Mouse (Mus musculus): ENCODE measurements around the gene Tbc1d14. TPM values are rescaled to one million over a fixed set of nuclear protein-coding genes. Genes with fewer than 3 reads are reported as not detected.

Tbc1d14 gene
- polyA plus RNA-seq, 1 experiment from 2014 or later = 9.3 TPM

GRCm38 (mm10) chr5:36574147-36574870 is 18.8 kb downstream of the Tbc1d14 start:
- Histone ChIP-seq H3K27ac (ENCODE audit: low read length) (peak overlapping the region; percentile 3; the same call in 1 of the 2 replicates), H3K4me1 (ENCODE audit: control insufficient read depth, low read depth, low read length) (peaks cover 32% of the 10 kb centered on the region), H3K27me3 (ENCODE audit: control insufficient read depth, insufficient read depth, low read depth, low read length) (no peaks in the 10 kb centered on the region), H3K4me3 (ENCODE audit: low read depth, low read length) (no peak overlapping the region), H3K36me3 (ENCODE audit: control insufficient read depth, insufficient read depth) (peaks cover 3% of the 10 kb centered on the region; the same call in 1 of the 2 replicates), H3K9me3 (replicated peaks; ENCODE audit: control insufficient read depth, low read length) (no peaks in the 10 kb centered on the region), H3K4me2 (ENCODE audit: low read depth, low read length) (no peak overlapping the region), H3K9ac (ENCODE audit: low read depth, low read length) (no peak overlapping the region)
- WGBS (ENCODE audit: insufficient replicate concordance) = 46% methylated on average over 8 of the region's 8 CpGs
- peak; percentile 31; the same call in 1 of the 2 replicates for ATAC-seq (ENCODE audit: low read depth)

GRCm38 (mm10) chr5:36573354-36573753 is 19.7 kb downstream of the Tbc1d14 start:
- WGBS (ENCODE audit: insufficient replicate concordance) = 26% methylated on average over 3 of the region's 3 CpGs

GRCm38 (mm10) chr5:36571371-36571770 is 21.7 kb downstream of the Tbc1d14 start:
- H3K9me3 ChIP-seq (replicated peaks; ENCODE audit: control insufficient read depth, low read length) = no peaks in the 10 kb centered on the region
- H3K27ac ChIP-seq (ENCODE audit: low read length) = no peak overlapping the region
- ATAC-seq (ENCODE audit: low read depth) = no peak
- no peak overlapping the region for H3K9ac ChIP-seq (ENCODE audit: low read depth, low read length)
- H3K4me2 ChIP-seq (ENCODE audit: low read depth, low read length) = no peak overlapping the region
- peaks cover 3% of the 10 kb centered on the region; the same call in 1 of the 2 replicates for H3K36me3 ChIP-seq (ENCODE audit: control insufficient read depth, insufficient read depth)
- H3K4me3 ChIP-seq (ENCODE audit: low read depth, low read length) = no peak overlapping the region
- WGBS (ENCODE audit: insufficient replicate concordance) = 85% methylated on average over 16 of the region's 16 CpGs
- no peaks in the 10 kb centered on the region for H3K27me3 ChIP-seq (ENCODE audit: control insufficient read depth, insufficient read depth, low read depth, low read length)
- H3K4me1 ChIP-seq (ENCODE audit: control insufficient read depth, low read depth, low read length) = peaks cover 39% of the 10 kb centered on the region

More at GRCm38 (mm10) chr5:36573354-36573753, 19.7 kb downstream of the Tbc1d14 start:
- Histone ChIP-seq H3K27ac (ENCODE audit: low read length) (peak overlapping the region; percentile 63; the same call in 1 of the 2 replicates), H3K4me2 (ENCODE audit: low read depth, low read length) (peak overlapping the region; percentile 39; the same call in 1 of the 2 replicates), H3K9me3 (replicated peaks; ENCODE audit: control insufficient read depth, low read length) (no peaks in the 10 kb centered on the region), H3K4me1 (ENCODE audit: control insufficient read depth, low read depth, low read length) (peaks cover 32% of the 10 kb centered on the region), H3K9ac (ENCODE audit: low read depth, low read length) (peak overlapping the region; percentile 26; the same call in 1 of the 2 replicates), H3K36me3 (ENCODE audit: control insufficient read depth, insufficient read depth) (peaks cover 3% of the 10 kb centered on the region; the same call in 1 of the 2 replicates), H3K4me3 (ENCODE audit: low read depth, low read length) (no peak overlapping the region), H3K27me3 (ENCODE audit: control insufficient read depth, insufficient read depth, low read depth, low read length) (no peaks in the 10 kb centered on the region)
- ATAC-seq (ENCODE audit: low read depth) = peak; percentile 74

GRCm38 (mm10) chr5:36570546-36571245 is 22.4 kb downstream of the Tbc1d14 start:
- Histone ChIP-seq H3K4me2 (ENCODE audit: low read depth, low read length) (no peak overlapping the region), H3K27me3 (ENCODE audit: control insufficient read depth, insufficient read depth, low read depth, low read length) (no peaks in the 10 kb centered on the region), H3K9me3 (replicated peaks; ENCODE audit: control insufficient read depth, low read length) (no peaks in the 10 kb centered on the region), H3K36me3 (ENCODE audit: control insufficient read depth, insufficient read depth) (peaks cover 3% of the 10 kb centered on the region; the same call in 1 of the 2 replicates), H3K4me1 (ENCODE audit: control insufficient read depth, low read depth, low read length) (peaks cover 39% of the 10 kb centered on the region), H3K4me3 (ENCODE audit: low read depth, low read length) (no peak overlapping the region), H3K27ac (ENCODE audit: low read length) (no peak overlapping the region), H3K9ac (ENCODE audit: low read depth, low read length) (no peak overlapping the region)
- 71% methylated on average over 4 of the region's 4 CpGs for WGBS (ENCODE audit: insufficient replicate concordance)
- ATAC-seq (ENCODE audit: low read depth) = no peak

- H3K27ac ChIP-seq (ENCODE audit: low read length) = no peak overlapping the region
- H3K4me1 ChIP-seq (ENCODE audit: control insufficient read depth, low read depth, low read length) = peaks cover 36% of the 10 kb centered on the region
Measured at GRCm38 (mm10) chr5:36570098-36570497, 23.0 kb downstream of the Tbc1d14 start.

GRCm38 (mm10) chr5:36568118-36568517 is 25.0 kb downstream of the Tbc1d14 start:
- peaks cover 3% of the 10 kb centered on the region; the same call in 1 of the 2 replicates for H3K36me3 ChIP-seq (ENCODE audit: control insufficient read depth, insufficient read depth)
- peaks cover 28% of the 10 kb centered on the region for H3K4me1 ChIP-seq (ENCODE audit: control insufficient read depth, low read depth, low read length)
- WGBS (ENCODE audit: insufficient replicate concordance) = 74% methylated on average over 4 of the region's 4 CpGs
- H3K9ac ChIP-seq (ENCODE audit: low read depth, low read length) = no peak overlapping the region
- H3K9me3 ChIP-seq (replicated peaks; ENCODE audit: control insufficient read depth, low read length) = no peaks in the 10 kb centered on the region
- peak overlapping the region; percentile 61 for H3K27ac ChIP-seq (ENCODE audit: low read length)
- no peaks in the 10 kb centered on the region for H3K27me3 ChIP-seq (ENCODE audit: control insufficient read depth, insufficient read depth, low read depth, low read length)
- H3K4me3 ChIP-seq (ENCODE audit: low read depth, low read length) = no peak overlapping the region
- peak; percentile 86 for ATAC-seq (ENCODE audit: low read depth)
- peak overlapping the region; percentile 15; the same call in 1 of the 2 replicates for H3K4me2 ChIP-seq (ENCODE audit: low read depth, low read length)

More at GRCm38 (mm10) chr5:36570098-36570497, 23.0 kb downstream of the Tbc1d14 start:
- Histone ChIP-seq H3K4me3 (ENCODE audit: low read depth, low read length) (no peak overlapping the region), H3K36me3 (ENCODE audit: control insufficient read depth, insufficient read depth) (peaks cover 3% of the 10 kb centered on the region; the same call in 1 of the 2 replicates), H3K27me3 (ENCODE audit: control insufficient read depth, insufficient read depth, low read depth, low read length) (no peaks in the 10 kb centered on the region), H3K9me3 (replicated peaks; ENCODE audit: control insufficient read depth, low read length) (no peaks in the 10 kb centered on the region), H3K4me2 (ENCODE audit: low read depth, low read length) (no peak overlapping the region), H3K9ac (ENCODE audit: low read depth, low read length) (no peak overlapping the region)
- WGBS (ENCODE audit: insufficient replicate concordance) = 79% methylated on average over 7 of the region's 7 CpGs
- no peak for ATAC-seq (ENCODE audit: low read depth)

GRCm38 (mm10) chr5:36567627-36568026 is 25.4 kb downstream of the Tbc1d14 start:
- peaks cover 3% of the 10 kb centered on the region; the same call in 1 of the 2 replicates for H3K36me3 ChIP-seq (ENCODE audit: control insufficient read depth, insufficient read depth)
- H3K4me3 ChIP-seq (ENCODE audit: low read depth, low read length) = no peak overlapping the region
- WGBS (ENCODE audit: insufficient replicate concordance) = 55% methylated on average over 2 of the region's 2 CpGs
- H3K27me3 ChIP-seq (ENCODE audit: control insufficient read depth, insufficient read depth, low read depth, low read length) = no peaks in the 10 kb centered on the region
- H3K9ac ChIP-seq (ENCODE audit: low read depth, low read length) = no peak overlapping the region
- ATAC-seq (ENCODE audit: low read depth) = 0 out of 2 replicates have a peak, but pooled peaks have one; percentile 7
- H3K27ac ChIP-seq (ENCODE audit: low read length) = 0 out of 2 replicates have a peak overlapping the region, but pooled peaks have one; percentile 31
- H3K4me2 ChIP-seq (ENCODE audit: low read depth, low read length) = no peak overlapping the region
- no peaks in the 10 kb centered on the region for H3K9me3 ChIP-seq (replicated peaks; ENCODE audit: control insufficient read depth, low read length)
- peaks cover 27% of the 10 kb centered on the region for H3K4me1 ChIP-seq (ENCODE audit: control insufficient read depth, low read depth, low read length)

GRCm38 (mm10) chr5:36564530-36564929 is 28.5 kb downstream of the Tbc1d14 start:
- Histone ChIP-seq H3K27ac (ENCODE audit: low read length) (no peak overlapping the region), H3K4me1 (ENCODE audit: control insufficient read depth, low read depth, low read length) (peaks cover 37% of the 10 kb centered on the region), H3K36me3 (ENCODE audit: control insufficient read depth, insufficient read depth) (no peaks in the 10 kb centered on the region), H3K4me2 (ENCODE audit: low read depth, low read length) (no peak overlapping the region), H3K4me3 (ENCODE audit: low read depth, low read length) (no peak overlapping the region), H3K9me3 (replicated peaks; ENCODE audit: control insufficient read depth, low read length) (no peaks in the 10 kb centered on the region), H3K27me3 (ENCODE audit: control insufficient read depth, insufficient read depth, low read depth, low read length) (no peaks in the 10 kb centered on the region), H3K9ac (ENCODE audit: low read depth, low read length) (no peak overlapping the region)
- no peak for ATAC-seq (ENCODE audit: low read depth)
- 33% methylated on average over 9 of the region's 9 CpGs for WGBS (ENCODE audit: insufficient replicate concordance)

Measured in liver, embryonic 16.5 days (tissue).